Mouse (Mus musculus) olfactory bulb, adult 2 months (tissue): ENCODE results near the gene Sucla2. TPM values are rescaled to one million over a fixed set of nuclear protein-coding genes. Genes with fewer than 3 reads are reported as not detected.

ENCODE experiments used
- H3K27ac ChIP-seq: fragments of 200-500 bp; 2 replicates; pipeline ENCODE4 v1.5.1; 2012; ENCODE audit warnings: low read depth, low read length; ENCODE audit not compliant: insufficient read depth
- H3K4me1 ChIP-seq: fragments of 200-500 bp; 2 replicates; pipeline ENCODE4 v1.6.1; 2012; ENCODE audit warnings: low read length; ENCODE audit not compliant: control insufficient read depth, insufficient read depth
- H3K4me3 ChIP-seq: fragments of 200-500 bp; 2 replicates; pipeline ENCODE4 v1.5.1; 2012; ENCODE audit warnings: mild to moderate bottlenecking, low read depth, low read length, moderate library complexity; ENCODE audit not compliant: insufficient read depth
- CTCF ChIP-seq: fragments of 200-500 bp; IDR thresholded peaks from 2 replicates; pipeline ENCODE4 v1.5.1; 2012; ENCODE audit warnings: low read depth, mild to moderate bottlenecking, low read length, moderate library complexity; ENCODE audit not compliant: insufficient read depth
- POLR2A ChIP-seq: fragments of 200-500 bp; IDR thresholded peaks from 2 replicates; pipeline ENCODE4 v1.6.1; 2012; ENCODE audit warnings: mild to moderate bottlenecking, low read depth, low read length, moderate library complexity; ENCODE audit not compliant: insufficient read depth
- WGBS: fragments of 180-500 bp; shearing (Covaris S2); methylation state at CpG from one replicate; pipeline ENCODE4 v1.1.7; 2018; 5-methylcytosine and 5-hydroxymethylcytosine counted together
- polyA plus RNA-seq: library from polyadenylated mRNA; stranded (reverse); fragments of >200 nt; gene quantifications from 2 replicates; pipeline ENCODE4 v1.2.4, GENCODE M21; 2012; ENCODE audit warnings: low replicate concordance; ENCODE audit not compliant: missing spikeins, insufficient read depth, insufficient read length

Sucla2 gene
- polyA plus RNA-seq, 1 experiment: not detected

- 82% methylated on average over 5 of the region's 5 CpGs for WGBS
- H3K4me3 ChIP-seq: no peak overlapping the region
- TF ChIP-seq CTCF (no peak), POLR2A (no peak)
- no peaks in the 10 kb centered on the region for H3K4me1 ChIP-seq
- H3K27ac ChIP-seq: no peak overlapping the region
Measured at GRCm38 (mm10) chr14:73486641-73487040, 38.5 kb upstream of the Sucla2 start.

GRCm38 (mm10) chr14:73493356-73493755 lies 31.8 kb upstream of the Sucla2 start:
- H3K4me3 ChIP-seq: no peak overlapping the region
- H3K4me1 ChIP-seq: no peaks in the 10 kb centered on the region
- H3K27ac ChIP-seq: no peak overlapping the region
- TF ChIP-seq CTCF (no peak), POLR2A (no peak)
- WGBS: 98% methylated on average over 6 of the region's 6 CpGs

- H3K4me3 ChIP-seq: no peak overlapping the region
- TF ChIP-seq CTCF: no peak
- no peak for TF ChIP-seq POLR2A
- H3K27ac ChIP-seq: no peak overlapping the region
- 81% methylated on average over 6 of the region's 6 CpGs for WGBS
- H3K4me1 ChIP-seq: no peaks in the 10 kb centered on the region
Measured at GRCm38 (mm10) chr14:73494122-73494521, 31.0 kb upstream of the Sucla2 start.

- Histone ChIP-seq H3K4me1 (no peaks in the 10 kb centered on the region), H3K27ac (no peak overlapping the region), H3K4me3 (no peak overlapping the region)
- TF ChIP-seq CTCF: no peak
- 76% methylated on average over 7 of the region's 7 CpGs for WGBS
Measured at GRCm38 (mm10) chr14:73495753-73496152, 29.4 kb upstream of the Sucla2 start.

GRCm38 (mm10) chr14:73501283-73501682 lies 23.8 kb upstream of the Sucla2 start:
- H3K4me3 ChIP-seq: no peak overlapping the region
- WGBS: 73% methylated on average over 9 of the region's 9 CpGs
- no peaks in the 10 kb centered on the region for H3K4me1 ChIP-seq
- H3K27ac ChIP-seq: no peak overlapping the region
- TF ChIP-seq POLR2A (no peak), CTCF (no peak)

GRCm38 (mm10) chr14:73501721-73502120 lies 23.4 kb upstream of the Sucla2 start:
- H3K27ac ChIP-seq: no peak overlapping the region
- TF ChIP-seq POLR2A (no peak), CTCF (no peak)
- no peak overlapping the region for H3K4me3 ChIP-seq
- no peaks in the 10 kb centered on the region for H3K4me1 ChIP-seq
- WGBS: 63% methylated on average over 6 of the region's 6 CpGs

GRCm38 (mm10) chr14:73502591-73503184 lies 22.4 kb upstream of the Sucla2 start:
- Histone ChIP-seq H3K4me3 (no peak overlapping the region), H3K4me1 (no peaks in the 10 kb centered on the region), H3K27ac (0 out of 2 replicates have a peak overlapping the region, but pooled peaks have one; percentile 40)
- TF ChIP-seq CTCF: no peak
- TF ChIP-seq POLR2A: no peak
- WGBS: 32% methylated on average over 7 of the region's 7 CpGs

- 40% methylated on average over 13 of the region's 13 CpGs for WGBS
- H3K27ac ChIP-seq: peak overlapping the region; percentile 34; the same call in 1 of the 2 replicates
- H3K4me1 ChIP-seq: no peaks in the 10 kb centered on the region
- no peak for TF ChIP-seq POLR2A
- no peak overlapping the region for H3K4me3 ChIP-seq
Measured at GRCm38 (mm10) chr14:73503237-73503933, 21.7 kb upstream of the Sucla2 start.

- WGBS: 76% methylated on average over 8 of the region's 8 CpGs
- no peak overlapping the region for H3K4me3 ChIP-seq
- TF ChIP-seq POLR2A (no peak), CTCF (no peak)
- no peak overlapping the region for H3K27ac ChIP-seq
- H3K4me1 ChIP-seq: peaks cover 2% of the 10 kb centered on the region; the same call in 1 of the 2 replicates
Measured at GRCm38 (mm10) chr14:73506283-73506682, 18.8 kb upstream of the Sucla2 start.

- Histone ChIP-seq H3K4me1 (peaks cover 6% of the 10 kb centered on the region; the same call in 1 of the 2 replicates), H3K4me3 (no peak overlapping the region), H3K27ac (no peak overlapping the region)
- WGBS: 93% methylated on average over 15 of the region's 15 CpGs
- TF ChIP-seq POLR2A: no peak
- TF ChIP-seq CTCF: no peak
Measured at GRCm38 (mm10) chr14:73507200-73507599, 17.9 kb upstream of the Sucla2 start.
